Mouse (Mus musculus) frontal cortex, adult 2 months (tissue): ENCODE results near the gene Elovl2. TPM values are rescaled to one million over a fixed set of nuclear protein-coding genes. Genes with fewer than 3 reads are reported as not detected.
"Not testable (repeated sequence)": the region's sequence is repeated elsewhere in the genome, so short reads cannot be mapped to it uniquely, and the experiment has no call there.

Source experiments
- DNase-seq, 2 experiments: peaks; one replicate each; pipeline ENCODE4 v3.0.0; 2022; ENCODE audit warnings: low spot score in 1 of 2; ENCODE audit errors: extremely low spot score in 1 of 2
- polyA plus RNA-seq: library from polyadenylated mRNA; depleted of rRNA; stranded (reverse); fragments of >200 nt; gene quantifications from 2 replicates; pipeline ENCODE4 v1.2.3, GENCODE M21; 2012

Gene Elovl2
- polyA plus RNA-seq, 1 experiment: 16.6 TPM

- DNase-seq: no peak
Observed at GRCm38 (mm10) chr13:41235845-41236741, 15.9 kb upstream of the Elovl2 start.

GRCm38 (mm10) chr13:41235181-41235580 lies 15.0 kb upstream of the Elovl2 start:
- DNase-seq: no peak

GRCm38 (mm10) chr13:41233241-41233640 lies 13.0 kb upstream of the Elovl2 start:
- no peak for DNase-seq

DNA sequence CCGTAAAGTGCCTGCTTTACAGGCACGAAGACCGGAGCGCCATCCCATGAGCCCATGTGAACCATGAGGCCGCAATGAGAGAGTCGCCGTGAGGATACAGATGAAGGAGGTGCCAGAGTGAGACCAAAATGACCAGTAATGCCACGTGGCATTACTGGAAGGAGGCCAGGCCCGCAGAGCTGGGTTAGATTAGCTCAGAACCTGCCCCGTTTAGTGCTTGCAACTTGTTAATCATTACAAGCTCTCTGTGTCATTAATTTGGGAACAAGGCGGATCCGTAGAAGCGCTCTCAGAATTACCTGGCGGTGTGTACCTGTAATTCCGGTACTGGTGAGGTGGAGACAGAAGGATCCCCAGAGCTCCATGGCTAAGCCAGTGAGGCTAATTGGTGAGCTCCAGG lies 12.0 kb upstream of the Elovl2 start:
- no peak for DNase-seq

DNA sequence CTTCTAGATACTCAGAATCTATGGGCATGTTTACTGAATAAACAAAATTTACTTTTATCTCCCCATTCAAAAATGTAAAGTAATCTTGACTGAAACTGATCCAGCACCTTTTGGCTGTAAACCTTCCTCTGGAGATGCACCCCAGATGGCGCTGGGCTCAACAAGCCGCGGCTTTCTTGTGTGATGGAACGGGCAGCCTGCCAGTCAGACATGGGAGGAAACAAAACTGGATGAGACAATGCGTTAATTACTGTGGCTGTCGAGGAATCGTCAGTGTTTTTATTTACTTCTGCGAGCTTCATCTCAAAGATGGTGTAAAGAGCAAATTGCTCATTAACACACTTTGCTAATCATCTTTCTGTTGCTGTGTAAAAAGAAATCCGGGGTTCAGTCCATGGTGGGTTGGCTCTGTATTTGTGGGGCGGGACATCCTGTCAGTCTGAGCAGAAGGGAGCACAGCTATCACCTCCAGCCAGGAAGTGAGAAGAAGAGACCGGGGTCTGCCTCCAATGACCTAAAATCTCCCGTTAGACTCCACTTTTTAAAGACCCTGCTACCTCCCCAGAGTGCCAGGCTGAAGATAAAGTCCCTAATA lies 11.3 kb upstream of the Elovl2 start:
- DNase-seq: peak in 1 of 2 experiments; percentile 47

- DNase-seq: no peak
Observed at GRCm38 (mm10) chr13:41230256-41230655, 10.1 kb upstream of the Elovl2 start.

GRCm38 (mm10) chr13:41228060-41228459 lies 7.9 kb upstream of the Elovl2 start:
- DNase-seq: no peak

DNA sequence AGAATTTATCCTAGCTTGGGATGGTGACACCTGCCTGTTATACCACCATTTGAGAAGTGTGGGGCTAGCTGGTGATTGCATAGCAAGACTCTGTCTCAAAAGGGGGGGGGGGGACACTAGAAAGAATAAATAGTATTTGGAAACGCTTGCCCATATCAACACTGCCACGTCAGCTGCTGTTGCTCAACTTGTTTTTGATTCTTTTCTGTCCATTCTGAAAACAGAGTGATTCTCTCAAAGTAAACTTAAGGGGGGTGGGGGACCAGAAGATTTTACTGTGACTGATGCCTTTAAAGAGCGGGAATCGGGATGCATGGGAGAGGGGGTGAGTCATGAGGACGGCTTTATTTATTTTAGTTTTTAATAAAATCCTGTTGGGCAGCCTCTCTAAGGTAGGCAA lies 6.3 kb upstream of the Elovl2 start:
- no peak for DNase-seq

DNA sequence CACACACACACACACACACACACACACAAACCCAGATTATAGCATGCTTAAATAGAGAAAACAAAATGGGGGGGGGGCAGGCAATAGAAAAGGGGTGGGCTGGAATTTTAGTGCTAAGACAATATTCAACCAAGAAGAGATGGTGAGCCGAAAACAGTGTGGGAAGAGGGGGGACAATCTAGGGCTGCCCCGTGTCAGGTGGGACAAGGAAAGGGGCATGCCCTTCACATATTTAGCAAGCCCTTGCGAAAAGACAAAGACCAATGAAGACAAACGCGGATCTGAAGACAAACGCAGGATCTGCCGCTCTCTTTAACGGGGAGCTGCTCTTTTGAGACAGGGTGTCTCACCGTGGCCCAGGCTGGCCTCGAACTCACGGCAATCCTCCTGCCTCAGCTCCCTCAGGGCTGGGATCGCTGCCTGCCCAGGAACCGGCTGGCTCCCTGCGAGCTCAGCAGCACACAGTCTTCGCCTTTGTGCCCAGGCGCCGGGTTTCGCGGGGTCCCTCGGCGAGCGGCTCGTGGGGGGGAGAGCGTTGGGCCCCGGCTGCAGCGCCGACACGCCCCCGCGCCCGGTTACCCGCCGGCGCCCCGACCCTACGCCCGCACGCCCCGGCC lies 410 bp downstream of the Elovl2 start:
- no peak for DNase-seq

- DNase-seq: no peak
Observed at GRCm38 (mm10) chr13:41219056-41219455, 1.1 kb downstream of the Elovl2 start.

GRCm38 (mm10) chr13:41216236-41216635 lies 4.0 kb downstream of the Elovl2 start:
- DNase-seq: no peak

GRCm38 (mm10) chr13:41215669-41216068 lies 4.5 kb downstream of the Elovl2 start:
- DNase-seq: no peak

- DNase-seq: no peak
Observed at GRCm38 (mm10) chr13:41212558-41213322, 7.5 kb downstream of the Elovl2 start.

- no peak for DNase-seq
Observed at GRCm38 (mm10) chr13:41211276-41211675, 8.9 kb downstream of the Elovl2 start.

DNA sequence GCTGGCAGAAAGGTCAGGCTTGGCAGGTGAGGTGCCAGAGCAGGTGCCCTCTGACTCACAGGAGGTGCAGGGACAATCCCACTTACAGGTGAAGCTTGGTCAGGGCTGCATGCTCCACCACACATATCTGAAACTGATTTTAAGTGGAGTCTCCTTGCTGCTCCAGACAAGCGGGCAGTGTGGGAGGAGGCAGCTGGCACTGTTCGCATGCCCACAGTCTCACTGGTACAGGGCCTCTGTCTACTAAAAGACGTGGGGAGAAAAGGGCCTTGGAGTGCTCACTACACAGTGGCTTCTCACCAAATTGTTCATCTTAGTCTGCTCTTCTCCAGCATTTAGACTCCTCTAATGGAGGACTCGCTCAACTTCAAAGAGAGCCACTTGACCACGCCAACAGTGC lies 14.0 kb downstream of the Elovl2 start:
- DNase-seq: peak in 1 of 2 experiments; percentile 64

DNA sequence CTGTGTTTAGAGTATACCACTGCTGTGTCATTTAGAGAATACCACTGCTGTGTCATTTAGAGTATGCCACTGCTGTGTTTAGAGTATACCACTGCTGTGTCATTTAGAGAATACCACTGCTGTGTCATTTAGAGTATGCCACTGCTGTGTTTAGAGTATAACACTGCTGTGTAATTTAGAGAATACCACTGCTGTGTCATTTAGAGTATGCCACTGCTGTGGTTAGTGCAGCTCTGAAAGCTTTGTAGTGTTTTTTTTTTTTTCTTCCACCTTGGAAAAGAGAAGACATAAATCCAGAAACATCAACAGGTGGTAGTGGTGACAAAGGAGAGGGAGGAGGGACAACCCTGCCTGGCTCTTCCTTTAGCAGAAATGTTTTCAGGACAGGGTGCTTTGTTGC lies 14.6 kb downstream of the Elovl2 start:
- DNase-seq: not testable (repeated sequence)

DNA sequence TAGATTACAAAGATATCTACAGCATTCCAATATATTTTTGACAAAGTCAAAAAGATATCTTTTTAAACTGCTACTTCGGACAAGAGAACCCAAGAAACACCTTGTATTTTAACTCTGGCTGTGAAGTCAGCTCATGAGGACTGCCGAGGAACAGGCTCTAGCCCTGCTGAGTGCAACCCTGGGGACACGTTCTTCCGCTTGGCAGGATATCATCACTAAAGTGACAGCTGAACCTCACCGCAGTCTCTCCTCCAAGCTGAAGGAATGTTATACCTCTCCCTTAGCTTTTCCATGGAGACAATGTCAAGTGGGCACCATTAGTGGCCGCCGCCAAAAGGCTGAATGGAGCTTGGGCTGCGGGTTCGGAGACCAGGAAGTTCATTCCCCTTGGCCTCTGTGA lies 16.5 kb downstream of the Elovl2 start:
- DNase-seq: no peak

DNA sequence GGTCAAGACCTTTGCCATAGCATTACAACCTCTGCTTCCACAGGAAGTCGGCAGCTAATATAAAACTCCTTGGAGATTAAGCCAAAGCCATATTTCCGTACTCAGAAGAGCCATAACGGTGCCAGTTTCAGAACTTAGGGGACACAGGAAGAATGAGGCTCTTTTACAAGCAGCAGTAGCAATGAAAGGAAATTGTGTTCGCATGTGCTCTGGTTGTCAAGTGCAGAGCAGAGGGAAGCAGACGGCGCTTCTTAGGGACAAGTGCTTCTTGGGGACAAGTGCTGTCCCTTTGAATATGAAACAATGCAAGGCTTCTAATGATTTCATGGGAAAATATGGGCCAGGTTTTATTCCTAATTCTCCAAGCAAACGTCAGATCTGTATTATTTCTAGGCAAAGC lies 16.9 kb downstream of the Elovl2 start:
- peak in 1 of 2 experiments; percentile 11 for DNase-seq

DNA sequence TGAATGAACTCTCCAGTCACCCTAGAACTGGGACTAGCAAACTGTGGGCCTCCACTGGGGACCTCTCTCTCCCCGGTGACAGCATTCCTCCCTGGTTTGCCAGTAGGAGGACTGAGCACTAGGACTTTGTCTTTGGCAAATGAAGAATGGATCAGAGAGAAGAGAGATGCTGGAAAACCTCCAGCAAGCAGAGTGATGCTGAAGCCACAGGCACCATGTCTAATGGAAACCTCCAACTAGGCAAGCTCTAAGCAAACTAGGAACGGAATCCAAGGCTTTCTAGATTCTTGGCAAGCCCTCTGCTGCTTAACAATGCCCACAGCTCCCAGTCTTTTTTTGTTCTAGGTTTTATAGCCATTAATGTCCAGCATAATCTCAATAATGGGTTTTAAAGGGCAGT lies 19.3 kb downstream of the Elovl2 start:
- peak; percentile 7 to 25 for DNase-seq

GRCm38 (mm10) chr13:41195640-41196333 lies 24.4 kb downstream of the Elovl2 start:
- no peak for DNase-seq
